Mouse (Mus musculus): ENCODE data around the gene Myo1b.
"Not testable (repeated sequence)": the region's sequence is repeated elsewhere in the genome, so short reads cannot be mapped to it uniquely, and the experiment has no call there.

The Myo1b gene

GRCm38 (mm10) chr1:51894721-51895120, 21.1 kb downstream of the Myo1b start:
- DNase-seq = no peak

GRCm38 (mm10) chr1:51893521-51894355, 22.1 kb downstream of the Myo1b start:
- DNase-seq = no peak

GRCm38 (mm10) chr1:51892005-51892404, 23.9 kb downstream of the Myo1b start:
- DNase-seq = no peak

GRCm38 (mm10) chr1:51888046-51888813, 27.6 kb downstream of the Myo1b start:
- peak in 1 of 2 experiments; percentile 16 for DNase-seq

DNA sequence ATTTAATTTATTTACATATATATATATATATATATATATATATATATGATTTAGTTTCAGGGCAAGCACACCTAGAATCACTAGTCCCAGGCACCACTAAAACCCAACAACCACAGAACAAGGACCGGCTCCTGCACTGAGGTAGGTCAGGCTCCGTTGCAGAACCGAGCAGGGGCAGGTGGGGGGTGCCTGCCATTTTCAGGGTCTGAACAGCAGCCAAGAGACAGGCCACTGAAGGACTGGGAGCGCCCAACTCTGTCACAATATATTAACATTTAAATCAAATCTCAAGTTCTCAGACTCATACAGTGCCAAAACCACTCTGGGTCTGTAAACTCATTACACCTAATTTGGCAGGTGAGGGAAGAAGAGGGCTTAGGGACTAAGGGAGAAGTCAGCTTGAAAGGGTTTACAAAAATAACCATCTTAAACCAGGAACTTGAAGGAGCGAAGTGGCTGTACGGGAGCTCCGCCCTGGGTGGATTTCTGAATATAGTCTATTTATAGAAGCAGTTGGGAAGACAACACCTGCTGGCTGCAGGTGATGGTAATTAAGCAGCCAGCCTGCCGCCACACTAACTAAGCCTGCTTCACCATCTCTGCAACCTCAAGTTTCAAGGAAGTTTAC, 30.4 kb downstream of the Myo1b start:
- peak; percentile 32 to 53 for DNase-seq

DNA sequence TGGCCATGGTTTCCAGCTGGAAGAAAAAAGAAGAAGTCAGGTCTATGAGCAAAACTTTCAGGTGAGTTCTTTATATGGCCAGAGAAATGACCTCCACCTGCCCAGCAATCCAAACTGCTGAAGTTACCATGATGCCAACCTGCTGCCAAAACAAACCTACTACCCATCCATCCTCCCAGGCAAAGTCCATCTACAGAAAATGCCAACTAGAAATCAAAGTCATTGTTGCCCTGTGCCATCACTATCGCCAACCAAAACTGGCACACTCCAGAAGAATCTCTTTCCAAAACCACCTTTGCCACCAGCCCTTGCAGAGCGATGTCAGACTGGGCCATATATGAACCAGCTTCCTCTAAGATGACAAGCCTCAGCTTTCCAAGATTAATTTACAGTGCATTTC, 32.7 kb downstream of the Myo1b start:
- no peak for DNase-seq

- no peak for DNase-seq
These were observed 33.1 kb downstream of the Myo1b start for GRCm38 (mm10) chr1:51882752-51883151.

DNA sequence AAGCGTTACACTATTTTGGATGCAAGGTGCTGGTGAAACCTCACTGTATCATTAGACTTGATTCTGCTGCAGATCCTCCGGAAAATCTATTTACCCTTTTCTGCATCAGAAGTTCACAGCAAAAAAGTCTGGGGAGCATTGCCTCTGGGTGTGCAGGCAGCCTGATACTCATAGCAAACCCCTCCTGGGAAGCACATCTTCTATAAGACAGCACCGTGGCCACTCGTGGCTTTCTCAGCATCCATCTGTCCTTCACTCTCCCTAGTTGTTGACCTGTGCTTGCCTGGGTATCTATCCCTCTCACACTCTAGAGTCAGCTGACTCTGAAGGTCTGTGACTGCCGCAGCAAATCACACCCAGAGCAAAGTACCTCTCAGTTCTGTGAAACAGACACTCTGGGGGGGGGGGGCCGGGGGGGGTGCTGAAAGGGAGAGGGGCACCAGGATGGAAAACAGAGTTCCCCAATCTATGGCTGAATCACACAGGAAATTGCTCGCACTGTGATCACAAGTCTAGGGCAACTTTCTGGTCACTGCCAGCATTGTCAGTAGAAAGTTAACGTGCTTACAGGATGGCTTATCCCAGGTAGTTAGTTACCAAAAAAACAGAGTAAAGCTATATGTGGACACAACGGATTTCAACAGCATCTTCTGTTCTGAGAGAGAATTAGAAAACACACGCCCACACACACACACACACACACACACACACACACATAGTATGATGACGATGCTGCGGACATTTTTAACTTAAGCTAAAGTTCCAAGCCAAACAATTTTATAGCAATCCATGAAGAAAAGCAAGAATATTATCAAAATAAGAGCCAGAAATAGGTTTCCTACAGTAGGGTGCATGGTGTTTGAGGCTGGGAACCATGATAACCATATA, 35.7 kb downstream of the Myo1b start:
- no peak for DNase-seq

GRCm38 (mm10) chr1:51879333-51879770, 36.5 kb downstream of the Myo1b start:
- DNase-seq = peak; percentile 11 to 20

- DNase-seq = no peak
These were observed 40.2 kb downstream of the Myo1b start for GRCm38 (mm10) chr1:51875462-51876225.

- no peak for DNase-seq
These were observed 43.2 kb downstream of the Myo1b start for GRCm38 (mm10) chr1:51872493-51873261.

- DNase-seq = not testable (repeated sequence)
These were observed 44.6 kb downstream of the Myo1b start for GRCm38 (mm10) chr1:51871234-51871633.

DNA sequence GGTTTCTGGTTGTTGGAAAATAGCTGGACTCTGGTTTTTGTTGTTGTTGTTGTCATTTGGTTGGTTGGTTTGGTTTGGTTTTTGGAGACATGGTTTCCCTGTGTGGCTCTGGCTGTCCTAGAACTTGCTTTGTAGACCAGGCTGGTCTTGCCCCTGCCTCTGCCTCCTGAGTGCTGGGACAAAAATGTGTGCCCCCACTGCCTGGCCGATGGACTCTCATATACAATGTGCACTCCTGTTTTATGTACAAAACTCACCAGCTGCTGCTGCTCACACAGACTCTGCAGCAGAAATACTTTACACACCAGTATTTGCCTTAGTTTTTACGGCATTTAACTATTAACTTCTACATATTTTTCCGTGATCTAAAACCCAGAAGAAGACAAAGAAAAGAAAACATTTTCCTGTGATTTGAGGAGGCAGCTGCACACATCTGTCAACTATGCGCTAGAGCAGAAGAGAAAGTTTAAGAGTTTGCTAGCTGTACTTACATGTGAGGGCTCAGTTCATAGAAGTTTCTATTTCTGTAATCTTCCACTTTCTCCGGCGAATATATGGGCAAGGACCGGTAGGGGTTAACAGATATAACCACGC, 52.9 kb downstream of the Myo1b start:
- no peak for DNase-seq

DNA sequence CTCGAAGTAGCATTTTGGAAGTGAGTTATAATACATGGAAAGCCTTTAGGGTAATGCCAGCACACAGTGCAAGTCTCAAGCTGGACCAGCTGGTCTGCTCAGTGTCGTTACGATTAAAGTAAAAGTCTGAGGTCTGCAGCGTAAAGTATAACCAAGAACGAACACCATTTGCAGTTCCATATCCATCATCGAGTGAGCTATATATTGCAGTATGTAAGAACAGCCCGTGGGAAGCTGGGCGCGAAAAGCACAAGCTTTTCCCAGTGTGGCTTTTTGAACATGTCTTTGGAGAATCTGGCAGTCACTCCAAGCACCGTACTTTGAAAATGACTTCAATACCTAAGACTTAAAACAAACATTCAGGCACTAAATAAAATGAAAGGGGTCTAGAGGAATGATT, 55.0 kb downstream of the Myo1b start:
- no peak for DNase-seq

DNA sequence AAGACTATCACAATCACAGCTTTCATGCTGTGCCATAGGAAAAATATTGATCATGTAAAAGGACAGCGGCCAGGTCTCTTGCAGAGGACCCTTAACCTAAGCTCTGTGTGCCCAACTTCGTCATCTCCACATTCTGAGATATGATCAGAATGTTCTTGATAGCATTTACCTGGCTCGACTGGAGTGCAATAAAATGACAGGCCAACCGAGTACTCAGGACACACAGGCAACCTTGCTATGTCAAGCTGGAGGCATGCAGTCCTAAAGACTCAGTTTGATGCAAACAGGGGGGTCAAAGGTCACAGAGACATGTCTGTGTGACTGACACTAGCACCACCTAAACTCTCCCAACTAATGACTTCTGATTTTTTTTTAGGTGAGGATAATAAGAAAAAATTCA, 58.9 kb downstream of the Myo1b start:
- no peak for DNase-seq

DNA sequence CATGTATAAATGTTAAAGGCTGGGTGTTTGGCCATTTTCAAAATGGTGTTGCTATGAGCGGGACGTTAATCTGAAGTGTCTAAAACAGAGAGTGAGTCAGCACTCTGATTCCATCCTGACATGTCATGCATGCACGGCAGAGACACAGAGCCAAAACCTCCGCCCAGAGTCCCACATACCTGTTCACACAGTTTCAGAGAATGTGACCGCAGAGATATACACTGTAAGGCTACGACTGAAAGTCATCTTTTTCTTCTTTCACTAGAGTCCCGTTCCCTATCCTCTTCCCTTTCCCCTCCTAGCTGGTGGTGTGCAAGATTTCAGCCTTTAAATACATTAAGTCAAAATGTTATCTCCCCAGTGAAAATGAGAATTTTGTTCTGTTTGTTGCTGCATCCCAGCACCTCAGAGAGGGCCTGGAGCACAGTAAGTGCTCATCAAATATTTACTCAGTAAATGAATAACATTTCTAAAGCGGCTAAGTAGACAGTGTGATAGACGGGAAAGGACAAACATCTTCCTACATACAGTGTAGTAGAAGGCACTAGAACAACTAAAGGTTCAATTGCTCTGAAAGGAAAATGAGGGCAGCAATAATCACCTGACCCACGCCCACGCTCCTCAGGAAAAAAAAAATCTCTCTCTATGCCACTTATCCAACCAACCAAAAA, 59.5 kb downstream of the Myo1b start:
- no peak for DNase-seq

DNA sequence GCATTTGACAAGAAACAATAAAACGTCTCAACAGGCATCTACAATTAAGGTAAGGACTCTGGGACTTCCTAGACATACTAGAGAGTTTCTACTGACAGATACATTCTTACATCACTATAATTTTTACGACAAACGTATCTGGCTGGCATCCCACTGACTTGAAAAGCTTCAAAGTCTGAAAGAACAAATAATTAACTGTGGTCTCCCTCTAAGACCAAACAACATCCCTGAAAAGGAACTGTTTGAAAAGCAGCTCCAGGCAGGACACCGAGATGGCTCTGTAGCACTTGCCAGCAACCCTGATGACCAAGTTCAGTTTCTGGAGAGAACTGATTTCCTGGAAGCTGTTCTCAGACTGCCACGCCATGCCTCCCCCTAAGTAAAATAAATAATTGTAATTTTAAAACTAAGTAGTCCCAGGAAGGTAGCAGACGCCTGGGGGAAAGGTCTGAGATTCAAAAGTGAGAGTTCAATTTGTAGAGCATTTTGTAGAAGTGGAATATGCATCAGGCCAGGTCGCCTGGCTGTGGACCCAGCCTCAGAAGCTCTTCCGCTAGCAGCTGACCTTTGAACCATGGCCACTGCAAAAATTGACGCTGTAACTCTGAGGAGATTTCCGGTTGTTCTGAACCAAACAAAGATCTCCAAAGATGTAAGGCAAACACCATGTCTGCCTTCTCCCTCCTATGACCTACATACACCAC, 60.2 kb downstream of the Myo1b start:
- no peak for DNase-seq

DNA sequence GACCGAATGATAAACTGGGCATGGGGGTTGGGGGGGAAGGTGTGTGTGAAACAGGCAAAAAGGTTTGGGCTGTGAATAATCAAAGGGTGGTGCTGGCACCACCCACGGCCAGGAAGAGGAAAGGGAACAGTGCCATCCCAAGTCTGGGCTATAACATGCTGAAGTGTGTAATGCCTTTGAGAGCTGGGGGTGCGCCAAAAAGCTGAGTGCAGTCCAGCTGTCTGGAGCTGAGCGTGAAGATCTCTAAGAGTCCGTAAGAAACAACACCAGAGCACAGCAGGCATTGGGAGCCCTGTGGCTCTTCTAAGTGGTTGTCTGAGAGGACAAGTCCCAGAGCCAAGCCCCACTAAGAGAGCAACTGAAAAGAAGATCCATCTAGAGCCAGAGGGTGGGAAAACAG, 63.6 kb downstream of the Myo1b start:
- DNase-seq = peak in 1 of 2 experiments; percentile 28

- peak; percentile 18 to 50 for DNase-seq
These were observed 66.2 kb downstream of the Myo1b start for GRCm38 (mm10) chr1:51849570-51850211.

Data from cerebellum, postnatal 25 days (tissue).